Mouse (Mus musculus): ENCODE results near the gene Tada3.
A peak's percentile ranks its signal among the peaks of the same experiment; 100 is the strongest.
"Not testable (repeated sequence)": the region's sequence is repeated elsewhere in the genome, so short reads cannot be mapped to it uniquely, and the experiment has no call there.

Tada3 gene

GRCm38 (mm10) chr6:113343177-113344092 lies 34.2 kb downstream of the Tada3 start, which contains the start of gene Camk1:
Gene Camk1, minus strand, starts transcription at chr6:113343984.
- DNase-seq (ENCODE audit: low read depth): peak; percentile 44

DNA sequence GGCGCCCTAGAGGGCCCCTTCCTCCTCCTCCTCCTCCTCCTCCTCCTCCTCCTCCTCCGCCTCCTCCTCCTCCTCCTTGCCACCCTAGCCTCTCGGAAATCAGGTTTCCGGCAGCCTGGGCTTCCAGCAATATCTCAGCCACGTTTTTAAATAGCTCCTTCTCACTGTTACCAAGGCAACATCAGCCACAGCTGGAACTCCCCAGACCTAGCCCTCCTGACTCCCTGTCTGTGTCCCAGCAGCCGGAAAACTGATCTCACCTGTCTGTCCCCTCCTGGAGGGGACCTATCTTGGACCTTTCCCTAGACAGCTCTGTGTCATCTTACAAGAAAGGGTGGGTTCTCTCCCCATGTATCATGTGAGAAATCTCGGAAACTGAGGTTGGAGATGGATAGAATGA lies 35.4 kb downstream of the Tada3 start:
- no peak for DNase-seq (ENCODE audit: low read depth)

GRCm38 (mm10) chr6:113341574-113341973 lies 36.1 kb downstream of the Tada3 start:
- DNase-seq (ENCODE audit: low read depth): no peak

GRCm38 (mm10) chr6:113336852-113337620 lies 40.6 kb downstream of the Tada3 start:
- DNase-seq (ENCODE audit: low read depth): no peak

GRCm38 (mm10) chr6:113334216-113334615 lies 43.5 kb downstream of the Tada3 start:
- DNase-seq (ENCODE audit: low read depth): no peak

DNA sequence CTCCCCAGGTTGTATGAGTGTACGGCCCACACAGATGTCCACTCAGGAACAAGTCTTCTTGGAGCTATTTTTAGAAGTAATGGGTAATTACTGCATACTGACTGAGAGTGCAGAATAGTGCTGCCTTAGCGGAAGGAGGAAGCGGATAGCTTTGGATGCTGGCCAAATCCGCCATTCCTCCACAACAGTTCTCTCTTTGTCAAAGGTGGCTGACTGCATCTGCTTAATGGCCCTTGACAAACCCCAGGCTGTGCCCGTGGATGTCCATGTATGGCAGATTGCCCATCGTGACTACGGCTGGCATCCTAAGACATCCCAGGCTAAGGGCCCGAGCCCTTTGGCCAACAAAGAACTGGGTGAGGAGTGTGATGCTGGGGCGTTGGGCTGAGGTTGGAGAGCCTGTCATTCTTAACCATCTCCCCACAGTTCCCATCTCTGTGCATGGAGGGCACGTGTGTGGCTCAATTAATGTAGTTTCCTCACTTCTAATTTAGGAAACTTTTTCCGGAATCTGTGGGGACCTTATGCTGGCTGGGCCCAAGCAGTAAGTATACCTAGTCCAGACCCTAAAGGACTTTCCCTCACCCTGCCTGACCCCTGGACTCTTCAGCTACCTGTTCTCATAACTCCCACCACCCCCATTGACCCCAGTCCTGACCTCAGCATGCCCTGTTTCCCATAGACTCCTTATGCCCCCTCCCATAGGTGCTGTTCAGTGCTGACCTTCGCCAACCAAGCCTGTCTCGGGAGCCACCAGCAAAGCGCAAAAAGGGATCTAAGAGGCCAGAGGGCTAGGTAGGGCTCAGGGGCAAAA lies 44.3 kb downstream of the Tada3 start:
- no peak for DNase-seq (ENCODE audit: low read depth)

DNA sequence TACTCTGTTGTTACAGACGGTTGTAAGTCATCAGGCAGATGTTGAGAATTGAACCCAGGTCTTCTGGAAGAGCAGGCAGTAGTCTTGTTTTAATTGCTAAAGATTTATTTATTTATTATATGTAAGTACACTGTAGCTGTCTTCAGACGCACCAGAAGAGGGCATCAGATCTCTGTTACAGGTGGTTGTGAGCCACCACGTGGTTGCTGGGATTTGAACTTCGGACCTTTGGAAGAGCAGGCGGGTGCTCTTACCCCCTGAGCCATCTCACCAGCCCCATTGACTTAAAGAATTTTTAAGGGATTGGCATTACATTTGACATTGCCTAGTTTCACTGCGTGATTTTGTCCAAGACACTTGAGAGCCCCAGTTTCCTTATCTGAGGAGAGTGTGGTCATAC lies 44.9 kb downstream of the Tada3 start:
- not testable (repeated sequence) for DNase-seq (ENCODE audit: low read depth)

- DNase-seq (ENCODE audit: low read depth): no peak
Observed at GRCm38 (mm10) chr6:113331721-113332120, 46.0 kb downstream of the Tada3 start.

DNA sequence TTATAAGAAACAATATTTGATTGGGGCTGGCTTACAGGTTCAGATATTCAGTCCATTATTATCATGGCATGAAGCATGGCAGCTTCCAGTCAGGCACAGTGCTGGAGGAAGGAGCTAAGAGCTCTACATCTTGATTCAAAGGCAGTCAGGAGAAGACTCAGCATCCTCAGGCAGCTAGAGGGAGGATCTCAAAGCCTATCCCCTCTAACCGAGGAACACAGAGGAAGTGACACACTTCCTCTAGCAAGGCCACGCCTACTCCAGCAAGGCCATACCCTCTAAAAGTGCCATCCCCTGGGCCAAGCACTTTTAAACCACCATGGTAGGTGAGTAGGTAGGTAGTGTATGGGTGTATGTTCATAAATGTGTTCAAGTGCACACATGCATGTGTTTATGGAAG lies 47.1 kb downstream of the Tada3 start:
- DNase-seq (ENCODE audit: low read depth): no peak

DNA sequence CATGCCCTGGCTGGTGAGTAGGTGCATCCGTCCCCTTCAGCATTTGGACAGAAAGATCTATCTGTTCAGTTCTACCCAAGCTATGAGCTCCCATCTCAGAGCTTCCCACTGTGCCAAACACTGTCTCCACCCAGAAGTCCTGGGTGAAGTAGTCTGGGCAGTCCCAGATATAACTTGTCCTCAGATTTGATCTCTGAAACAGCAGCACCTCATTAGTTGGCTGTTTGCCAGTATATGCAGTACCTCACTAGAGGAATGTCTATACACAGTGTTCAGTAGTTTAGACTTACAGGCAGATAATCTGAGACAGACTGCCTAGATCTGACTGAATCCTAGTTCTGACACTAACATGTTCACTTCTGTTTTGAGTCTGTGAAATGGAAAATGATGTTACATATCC lies 48.3 kb downstream of the Tada3 start:
- DNase-seq (ENCODE audit: low read depth): no peak

DNA sequence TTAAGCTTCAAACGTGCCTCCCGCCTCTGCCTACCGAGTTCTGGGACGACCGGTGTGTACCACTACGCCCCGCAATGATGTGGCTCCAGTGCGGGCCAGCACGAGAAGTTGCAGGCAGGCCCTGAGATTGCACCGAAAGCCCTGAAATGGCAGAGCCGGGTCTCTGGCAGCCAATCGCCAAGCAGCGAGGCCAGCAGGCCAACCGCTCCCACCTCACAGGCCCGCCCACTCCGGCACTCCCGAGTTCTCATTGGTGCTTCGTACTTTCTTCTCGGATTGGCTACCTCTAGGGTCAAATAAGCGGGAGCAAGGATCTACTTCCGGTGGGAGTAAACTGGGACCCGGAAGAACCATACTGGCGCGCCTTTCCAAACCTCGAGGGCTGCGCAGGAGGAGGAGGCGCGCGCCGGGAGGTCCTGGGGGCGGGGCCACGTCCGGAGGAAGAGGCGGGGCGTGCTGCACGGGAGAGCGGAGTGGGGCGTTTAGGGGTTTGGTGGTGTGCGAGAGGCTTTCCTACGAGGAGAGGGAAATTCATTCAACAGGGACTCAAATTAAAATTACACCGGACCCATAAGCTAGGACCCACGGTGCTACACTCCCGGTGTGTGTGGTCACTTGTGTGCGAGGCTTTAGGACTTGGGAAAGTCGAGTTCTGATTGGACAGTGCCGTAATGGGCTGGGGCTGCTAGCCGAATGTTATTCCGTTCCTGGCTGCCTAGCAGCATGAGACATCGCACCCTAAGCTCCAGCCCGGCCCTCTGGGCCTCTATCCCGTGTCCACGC lies 51.0 kb downstream of the Tada3 start, which contains the start of gene Ogg1:
Gene Ogg1, plus strand, starts transcription at position 440 of the 783 bp plus-strand sequence.
- peak; percentile 94 for DNase-seq (ENCODE audit: low read depth)
